Mouse (Mus musculus) MEL (cell line): Measurements from ENCODE around the gene Pcbp2. TPM values are rescaled to one million over a fixed set of nuclear protein-coding genes. Genes with fewer than 3 reads are reported as not detected.

Experiments used
- DNase-seq: peaks from one replicate; pipeline ENCODE4 v3.0.0; 2011; ENCODE audit warnings: low read depth, low spot score
- H3K27ac ChIP-seq: 2 replicates; pipeline ENCODE4 v1.5.1; 2012; ENCODE audit warnings: low read depth, mild to moderate bottlenecking, control low read depth, low read length, moderate library complexity; ENCODE audit not compliant: control insufficient read depth
- H3K27me3 ChIP-seq, 2 experiments: fragments of 150-350 bp in 1 of 2; sonication (generic) in 1 of 2; 2 replicates each; pipeline ENCODE4 v1.6.1; 2012; ENCODE audit warnings: low read length in 2 of 2, mild to moderate bottlenecking in 2 of 2, improper control_type of control experiment in 1 of 2, moderate library complexity in 1 of 2; ENCODE audit not compliant: insufficient read depth in 2 of 2, control insufficient read depth in 1 of 2
- H3K36me3 ChIP-seq, 2 experiments: 2 replicates each; pipeline ENCODE4 v1.6.1; 2012 to 2014; ENCODE audit warnings: low read length in 2 of 2, improper control_type of control experiment in 1 of 2, inconsistent platforms in 1 of 2, mild to moderate bottlenecking in 1 of 2; ENCODE audit not compliant: insufficient read depth in 2 of 2, control insufficient read depth in 1 of 2
- H3K4me1 ChIP-seq, 2 experiments: fragments of 150-350 bp in 1 of 2; sonication (generic) in 1 of 2; 2 replicates each; pipeline ENCODE4 v1.6.1; 2012; ENCODE audit warnings: low read length in 2 of 2, improper control_type of control experiment in 1 of 2, mild to moderate bottlenecking in 1 of 2; ENCODE audit not compliant: insufficient read depth in 2 of 2, control insufficient read depth in 1 of 2
- H3K4me3 ChIP-seq, 2 experiments: fragments of 150-350 bp in 1 of 2; sonication (generic) in 1 of 2; 2 replicates each; pipeline ENCODE4 v1.5.1; 2012; ENCODE audit warnings: low read depth in 2 of 2, low read length in 2 of 2, mild to moderate bottlenecking in 2 of 2, moderate library complexity in 2 of 2, control low read depth in 1 of 2, improper control_type of control experiment in 1 of 2; ENCODE audit not compliant: control insufficient read depth in 1 of 2, insufficient read depth in 1 of 2
- H3K79me2 ChIP-seq: 2 replicates; pipeline ENCODE4 v1.6.1; 2012; ENCODE audit warnings: mild to moderate bottlenecking, low read length, moderate library complexity; ENCODE audit not compliant: control insufficient read depth, poor library complexity, insufficient read depth
- H3K9ac ChIP-seq: 2 replicates; pipeline ENCODE4 v1.6.1; 2012; ENCODE audit warnings: low read depth, mild to moderate bottlenecking, control low read depth, low read length, moderate library complexity; ENCODE audit not compliant: control insufficient read depth, poor library complexity, severe bottlenecking
- H3K9me3 ChIP-seq: fragments of 150-350 bp; sonication (generic); replicated peaks from 2 replicates; pipeline ENCODE4 v1.6.1; 2012; ENCODE audit warnings: mild to moderate bottlenecking, low read length, improper control_type of control experiment, moderate library complexity; ENCODE audit not compliant: insufficient read depth
- BHLHE40 ChIP-seq: IDR thresholded peaks from 2 replicates; pipeline ENCODE4 v1.6.1; 2012; ENCODE audit warnings: low read depth, mild to moderate bottlenecking, inconsistent platforms, low read length, improper control_type of control experiment, borderline replicate concordance
- CHD1 ChIP-seq: IDR thresholded peaks from 2 replicates; pipeline ENCODE4 v1.6.1; 2012; ENCODE audit warnings: low read depth, mild to moderate bottlenecking, inconsistent platforms, low read length, improper control_type of control experiment
- CTCF ChIP-seq, 3 experiments: IDR thresholded peaks in 2 of 3; conservative IDR thresholded peaks in 1 of 3; 2 replicates each; pipeline ENCODE4 v1.5.1; 2011 to 2012; ENCODE audit warnings: low read length in 3 of 3, low read depth in 2 of 3, mild to moderate bottlenecking in 2 of 3, improper control_type of control experiment in 1 of 3, inconsistent platforms in 1 of 3, mixed read lengths in 1 of 3, moderate library complexity in 1 of 3; ENCODE audit not compliant: control insufficient read depth in 1 of 3, insufficient read depth in 1 of 3, poor library complexity in 1 of 3, severe bottlenecking in 1 of 3
- E2F4 ChIP-seq: IDR thresholded peaks from 2 replicates; pipeline ENCODE4 v1.6.1; 2011; ENCODE audit warnings: low read depth, low read length, improper control_type of control experiment, borderline replicate concordance
- ELF1 ChIP-seq: IDR thresholded peaks from 2 replicates; pipeline ENCODE4 v1.6.1; 2014; ENCODE audit warnings: low read depth, mild to moderate bottlenecking, inconsistent platforms, low read length, improper control_type of control experiment, moderate library complexity
- EP300 ChIP-seq, 2 experiments: IDR thresholded peaks; 2 replicates each; pipeline ENCODE4 v1.6.1; 2011; ENCODE audit warnings: improper control_type of control experiment in 2 of 2, low read length in 2 of 2, low read depth in 1 of 2, mild to moderate bottlenecking in 1 of 2
- HCFC1 ChIP-seq: IDR thresholded peaks from 2 replicates; pipeline ENCODE4 v1.6.1; 2012; ENCODE audit warnings: low read depth, mild to moderate bottlenecking, inconsistent platforms, low read length, improper control_type of control experiment, moderate library complexity
- MAZ ChIP-seq: IDR thresholded peaks from 2 replicates; pipeline ENCODE4 v1.6.1; 2012; ENCODE audit warnings: low read depth, mild to moderate bottlenecking, inconsistent platforms, low read length, improper control_type of control experiment
- MEF2A ChIP-seq: IDR thresholded peaks from 2 replicates; pipeline ENCODE4 v1.6.1; 2014; ENCODE audit warnings: low read depth, mild to moderate bottlenecking, inconsistent platforms, low read length, improper control_type of control experiment; ENCODE audit not compliant: poor library complexity, insufficient replicate concordance, severe bottlenecking; ENCODE audit errors: extremely low read depth
- MYC ChIP-seq: IDR thresholded peaks from 2 replicates; pipeline ENCODE4 v1.6.1; 2011; ENCODE audit warnings: low read depth, mild to moderate bottlenecking, low read length, improper control_type of control experiment, moderate library complexity
- POLR2A ChIP-seq, 2 experiments: IDR thresholded peaks; 2 replicates each; pipeline ENCODE4 v1.6.1; 2011 to 2012; ENCODE audit warnings: low read length in 2 of 2, mild to moderate bottlenecking in 2 of 2, control low read depth in 1 of 2, improper control_type of control experiment in 1 of 2, low read depth in 1 of 2, moderate library complexity in 1 of 2; ENCODE audit not compliant: control insufficient read depth in 1 of 2, insufficient read depth in 1 of 2, poor library complexity in 1 of 2
- POLR2AphosphoS2 ChIP-seq: IDR thresholded peaks from 2 replicates; pipeline ENCODE4 v1.6.1; 2011; ENCODE audit warnings: low read length, improper control_type of control experiment
- RAD21 ChIP-seq: IDR thresholded peaks from 2 replicates; pipeline ENCODE4 v1.6.1; 2011; ENCODE audit warnings: mild to moderate bottlenecking, low read depth, low read length, improper control_type of control experiment
- SIN3A ChIP-seq: IDR thresholded peaks from 2 replicates; pipeline ENCODE4 v1.6.1; 2012; ENCODE audit warnings: low read length, improper control_type of control experiment, inconsistent platforms
- TAL1 ChIP-seq: IDR thresholded peaks from 2 replicates; pipeline ENCODE4 v1.6.1; 2012; ENCODE audit warnings: mild to moderate bottlenecking, inconsistent platforms, low read length, moderate library complexity, mixed read lengths
- TCF12 ChIP-seq: IDR thresholded peaks from 2 replicates; pipeline ENCODE4 v1.6.1; 2014; ENCODE audit warnings: low read depth, mild to moderate bottlenecking, inconsistent platforms, low read length, improper control_type of control experiment, moderate library complexity
- USF1 ChIP-seq: IDR thresholded peaks from 2 replicates; pipeline ENCODE4 v1.6.1; 2014; ENCODE audit warnings: low read depth, mild to moderate bottlenecking, inconsistent platforms, low read length, improper control_type of control experiment, moderate library complexity
- ZC3H11A ChIP-seq: IDR thresholded peaks from 2 replicates; pipeline ENCODE4 v1.6.1; 2012; ENCODE audit warnings: low read depth, mild to moderate bottlenecking, inconsistent platforms, low read length, improper control_type of control experiment
- ZKSCAN1 ChIP-seq: IDR thresholded peaks from 2 replicates; pipeline ENCODE4 v1.6.1; 2012; ENCODE audit warnings: low read depth, mild to moderate bottlenecking, inconsistent platforms, low read length, improper control_type of control experiment, moderate library complexity
- ZMIZ1 ChIP-seq: IDR thresholded peaks from 2 replicates; pipeline ENCODE4 v1.6.1; 2012; ENCODE audit warnings: low read depth, mild to moderate bottlenecking, inconsistent platforms, low read length, improper control_type of control experiment, moderate library complexity
- polyA plus RNA-seq, 2 experiments: library from polyadenylated mRNA; stranded (reverse) in 1 of 2; unstranded in 1 of 2; fragments of >175 nt in 1 of 2; fragments of >200 nt in 1 of 2; gene quantifications; 2 replicates each; pipeline versions ENCODE4 v1.2.1 to v1.2.4; 2012; ENCODE audit warnings: low replicate concordance in 2 of 2, low read depth in 1 of 2; ENCODE audit not compliant: insufficient read length in 2 of 2, insufficient read depth in 1 of 2, missing spikeins in 1 of 2
- total RNA-seq: library from RNA; depleted of rRNA; stranded (reverse); fragments of 300-350 nt; gene quantifications from 2 replicates; pipeline ENCODE4 v1.2.3, GENCODE M21; 2012

Gene Pcbp2
- total and polyA plus RNA-seq, 3 experiments: 359 to 2,091 (median 977) TPM

DNA sequence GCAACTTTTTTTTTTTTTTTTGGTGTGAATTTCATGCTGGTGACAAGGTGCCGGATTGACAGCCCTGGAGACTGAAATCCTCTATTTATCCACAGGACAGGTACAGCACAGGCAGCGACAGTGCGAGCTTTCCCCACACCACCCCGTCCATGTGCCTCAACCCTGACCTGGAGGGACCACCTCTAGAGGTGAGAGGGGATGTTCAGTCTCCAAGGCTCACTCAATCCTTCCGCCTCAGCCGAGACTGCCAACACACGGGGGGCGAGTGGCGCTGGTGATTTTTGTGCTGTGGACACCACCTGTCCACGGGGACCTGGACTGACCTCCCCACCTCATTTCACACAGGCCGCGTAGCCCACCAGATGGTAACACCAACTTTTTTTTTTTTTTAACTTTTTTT is 15.5 kb downstream of the Pcbp2 start:
- no peak overlapping the region for H3K9ac ChIP-seq
- no peaks in the 10 kb centered on the region for H3K4me1 ChIP-seq
- no peaks in the 10 kb centered on the region for H3K9me3 ChIP-seq
- H3K27me3 ChIP-seq: no peaks in the 10 kb centered on the region
- DNase-seq: no peak
- peaks cover 27 to 83% of the 10 kb centered on the region in 2 experiments for H3K36me3 ChIP-seq
- no peak overlapping the region for H3K27ac ChIP-seq
- TF ChIP-seq E2F4 (no peak), MEF2A (no peak), MAZ (no peak), HCFC1 (no peak), RAD21 (no peak), ZC3H11A (no peak), ZMIZ1 (no peak), CTCF (IDR thresholded peaks at IDR 0.05 in 2 of 3, conservative IDR thresholded peaks at IDR 0.05 in 1 of 3; ENCODE audit: control insufficient read depth in 1 of 3, insufficient read depth in 1 of 3, low read depth in 2 of 3, low read length in 3 of 3, poor library complexity in 1 of 3, severe bottlenecking in 1 of 3) (no peak), EP300 (IDR thresholded peaks at IDR 0.05; ENCODE audit: low read depth in 1 of 2, low read length in 2 of 2) (no peak), ELF1 (no peak), ZKSCAN1 (no peak), BHLHE40 (no peak), CHD1 (no peak), TCF12 (no peak), POLR2AphosphoS2 (no peak), POLR2A (IDR thresholded peaks at IDR 0.05; ENCODE audit: control insufficient read depth in 1 of 2, insufficient read depth in 1 of 2, low read depth in 1 of 2, low read length in 2 of 2, poor library complexity in 1 of 2) (no peak), SIN3A (no peak)
- peaks cover 23% of the 10 kb centered on the region for H3K79me2 ChIP-seq
- H3K4me3 ChIP-seq: no peak overlapping the region

DNA sequence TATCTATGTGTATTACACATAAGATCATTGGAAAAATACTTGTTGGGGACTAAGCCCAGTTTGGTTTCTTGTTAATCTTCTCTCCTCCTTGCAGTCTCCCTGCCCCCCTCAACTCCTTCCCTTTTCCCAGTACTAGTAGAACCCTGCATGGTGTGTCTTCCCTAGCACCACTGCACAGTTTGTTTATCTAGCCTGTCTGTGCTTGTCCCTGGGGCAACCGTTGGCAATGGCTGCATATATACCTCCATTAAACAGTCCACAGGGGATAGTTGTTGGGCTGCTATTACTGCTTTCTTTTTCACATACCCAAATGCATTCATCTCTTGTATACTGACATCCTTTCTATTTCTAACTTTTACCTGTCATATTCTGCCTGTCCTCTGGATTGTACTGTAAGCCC is 17.3 kb downstream of the Pcbp2 start:
- DNase-seq: no peak
- TF ChIP-seq MYC (no peak), MEF2A (no peak), CHD1 (no peak), TAL1 (no peak), USF1 (no peak)
- H3K79me2 ChIP-seq: peaks cover 18% of the 10 kb centered on the region
- peaks cover 25 to 88% of the 10 kb centered on the region in 2 experiments for H3K36me3 ChIP-seq
- no peaks in the 10 kb centered on the region for H3K4me1 ChIP-seq
- H3K27ac ChIP-seq: no peak overlapping the region
- no peaks in the 10 kb centered on the region for H3K27me3 ChIP-seq
- H3K9me3 ChIP-seq: no peaks in the 10 kb centered on the region
- no peak overlapping the region for H3K4me3 ChIP-seq
- H3K9ac ChIP-seq: no peak overlapping the region
